Mouse (Mus musculus) forebrain, embryonic 12.5 days (tissue): ENCODE measurements around the gene Gabrq. TPM values are rescaled to one million over a fixed set of nuclear protein-coding genes. Genes with fewer than 3 reads are reported as not detected.

ENCODE experiments used
- ATAC-seq: fragments of 200-750 bp; cut with Nextera tagmentation; 2 replicates; pipeline ENCODE4 v1.8.0; 2017; ENCODE audit warnings: moderate TSS enrichment; ENCODE audit not compliant: low FRiP score
- H3K27ac ChIP-seq: fragments of 300-500 bp; sonication (generic); 2 replicates; pipeline ENCODE4 v1.5.1; 2016; ENCODE audit warnings: mild to moderate bottlenecking
- H3K27me3 ChIP-seq: fragments of 300-500 bp; sonication (generic); 2 replicates; pipeline ENCODE4 v1.6.1; 2016; ENCODE audit warnings: mild to moderate bottlenecking
- H3K36me3 ChIP-seq: fragments of 300-500 bp; sonication (generic); replicated peaks from 2 replicates; pipeline ENCODE4 v1.6.1; 2016; ENCODE audit warnings: mild to moderate bottlenecking
- H3K4me1 ChIP-seq: fragments of 300-500 bp; sonication (generic); 2 replicates; pipeline ENCODE4 v1.6.1; 2016
- H3K4me2 ChIP-seq: fragments of 300-500 bp; sonication (generic); 2 replicates; pipeline ENCODE4 v1.6.1; 2016; ENCODE audit warnings: mild to moderate bottlenecking, moderate library complexity
- H3K4me3 ChIP-seq: fragments of 300-500 bp; sonication (generic); replicated peaks from 2 replicates; pipeline ENCODE4 v1.5.1; 2016; ENCODE audit warnings: mild to moderate bottlenecking
- H3K9ac ChIP-seq: fragments of 300-500 bp; sonication (generic); 2 replicates; pipeline ENCODE4 v1.6.1; 2016; ENCODE audit warnings: mild to moderate bottlenecking
- H3K9me3 ChIP-seq: fragments of 300-500 bp; sonication (generic); 2 replicates; pipeline ENCODE4 v1.6.1; 2016
- WGBS: fragments of 180-500 bp; shearing (Covaris S2); methylation state at CpG from one replicate; pipeline ENCODE4 v1.1.7; 2016; 5-methylcytosine and 5-hydroxymethylcytosine counted together
- polyA plus RNA-seq: library from polyadenylated mRNA; unstranded; fragments of >200 nt; fragmentation: Nextera tagmentation; extraction: Ambion mirVana; gene quantifications from 2 replicates; pipeline ENCODE4 v1.2.1, GENCODE M21; 2016

Gene Gabrq
- 2.0 and 2.7 TPM in 2 replicates for polyA plus RNA-seq

- Histone ChIP-seq H3K27me3 (0 out of 2 replicates have a peak, but pooled peaks cover 4% of the 10 kb centered on the region), H3K4me1 (no peaks in the 10 kb centered on the region), H3K36me3 (no peaks in the 10 kb centered on the region), H3K4me3 (peak within 1 kb of the TSS; percentile 41), H3K9me3 (no peaks in the 10 kb centered on the region), H3K4me2 (peak within 1 kb of the TSS; percentile 65), H3K27ac (no peak within 1 kb of the TSS), H3K9ac (peak within 1 kb of the TSS; percentile 25; the same call in 1 of the 2 replicates)
- ATAC-seq: peak; percentile 91
- WGBS: 25% methylated on average over 43 of the region's 43 CpGs
Measured at GRCm38 (mm10) chrX:72824776-72825588, at the start of gene Gabrq. Gene Gabrq (plus strand): TSS chrX:72825178.

DNA sequence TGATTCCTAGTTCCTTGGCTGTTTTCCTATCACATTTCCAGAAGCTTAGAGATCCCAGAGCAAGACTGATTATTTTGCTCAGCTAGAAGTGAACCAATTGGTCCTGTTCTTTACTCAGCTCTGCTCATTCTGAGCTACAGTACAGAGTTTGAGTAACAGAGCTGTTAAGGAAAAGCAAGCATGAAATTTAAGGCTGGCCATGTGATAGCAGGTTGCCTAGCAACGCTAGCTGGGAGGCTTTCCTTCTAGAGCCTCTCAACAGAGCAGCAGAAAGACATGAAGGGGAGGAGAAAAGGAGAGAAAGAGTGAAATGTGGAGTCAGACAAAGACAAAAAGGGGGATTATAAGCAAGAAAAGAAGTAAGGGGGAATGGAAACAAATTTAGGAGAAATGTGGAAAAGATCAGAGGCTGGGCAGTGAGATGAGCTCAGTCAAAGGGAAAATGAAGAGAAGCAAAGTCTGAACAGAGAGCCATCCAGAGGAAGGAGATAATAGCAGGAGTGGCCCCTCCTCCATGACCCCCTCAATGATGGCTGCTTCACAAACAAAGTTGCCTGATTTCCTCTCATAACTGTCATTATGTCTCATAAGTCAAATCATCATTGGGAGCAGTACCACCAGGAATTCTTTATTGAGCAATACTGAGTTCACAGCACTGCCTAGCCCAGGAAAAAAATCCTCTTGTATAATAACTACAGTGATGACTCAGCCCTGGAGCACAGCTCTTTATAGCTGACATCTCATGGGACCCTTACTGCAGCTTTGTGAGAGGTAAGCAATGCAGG, 36.0 kb upstream of the Gabrq start:
- Histone ChIP-seq H3K4me3 (no peak overlapping the region), H3K4me2 (no peak overlapping the region), H3K9ac (no peak overlapping the region), H3K9me3 (no peaks in the 10 kb centered on the region), H3K27me3 (no peaks in the 10 kb centered on the region), H3K36me3 (no peaks in the 10 kb centered on the region), H3K27ac (no peak overlapping the region), H3K4me1 (0 out of 2 replicates have a peak, but pooled peaks cover 5% of the 10 kb centered on the region)
- ATAC-seq: peak; percentile 70; the same call in 1 of the 2 replicates
- WGBS: 30% methylated on average over 1 of the region's 1 CpGs

- Histone ChIP-seq H3K4me1 (0 out of 2 replicates have a peak, but pooled peaks cover 5% of the 10 kb centered on the region), H3K4me2 (no peak overlapping the region), H3K27me3 (no peaks in the 10 kb centered on the region), H3K36me3 (no peaks in the 10 kb centered on the region), H3K9me3 (no peaks in the 10 kb centered on the region), H3K27ac (no peak overlapping the region), H3K9ac (no peak overlapping the region), H3K4me3 (no peak overlapping the region)
- ATAC-seq: no peak
Measured at GRCm38 (mm10) chrX:72789558-72789871, 35.5 kb upstream of the Gabrq start.

GRCm38 (mm10) chrX:72819594-72819993, 5.4 kb upstream of the Gabrq start:
- no peaks in the 10 kb centered on the region for H3K27me3 ChIP-seq
- no peak overlapping the region for H3K27ac ChIP-seq
- H3K9ac ChIP-seq: no peak overlapping the region
- 2% methylated on average over 5 of the region's 5 CpGs for WGBS
- H3K9me3 ChIP-seq: no peaks in the 10 kb centered on the region
- no peaks in the 10 kb centered on the region for H3K4me1 ChIP-seq
- H3K4me2 ChIP-seq: no peak overlapping the region
- no peaks in the 10 kb centered on the region for H3K36me3 ChIP-seq
- no peak for ATAC-seq
- no peak overlapping the region for H3K4me3 ChIP-seq

- Histone ChIP-seq H3K9me3 (no peaks in the 10 kb centered on the region), H3K36me3 (no peaks in the 10 kb centered on the region), H3K4me2 (no peak overlapping the region), H3K4me3 (no peak overlapping the region), H3K27ac (no peak overlapping the region), H3K9ac (no peak overlapping the region), H3K4me1 (no peaks in the 10 kb centered on the region), H3K27me3 (0 out of 2 replicates have a peak, but pooled peaks cover 4% of the 10 kb centered on the region)
- no peak for ATAC-seq
- 75% methylated on average over 2 of the region's 2 CpGs for WGBS
Measured at GRCm38 (mm10) chrX:72823310-72823709, 1.7 kb upstream of the Gabrq start.

DNA sequence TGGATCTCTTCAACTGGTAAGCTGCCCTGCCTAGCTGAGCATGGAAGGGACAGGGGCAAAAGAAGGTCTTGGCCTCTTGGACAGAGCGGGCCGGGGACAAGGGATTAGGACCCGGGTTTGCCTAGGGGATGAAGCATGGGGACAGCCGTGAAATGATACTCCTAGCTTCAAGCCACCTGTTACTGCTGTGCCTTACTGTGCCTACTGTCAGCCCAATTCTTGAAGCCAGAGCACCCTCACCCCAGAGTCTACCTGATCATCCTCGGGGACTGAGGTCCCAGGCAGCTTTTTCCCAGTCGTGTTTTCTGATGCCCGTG, 569 bp downstream of the Gabrq start:
- peak; percentile 14; the same call in 1 of the 2 replicates for ATAC-seq
- peak overlapping the region; percentile 25; the same call in 1 of the 2 replicates for H3K9ac ChIP-seq
- H3K27me3 ChIP-seq: 0 out of 2 replicates have a peak, but pooled peaks cover 4% of the 10 kb centered on the region
- 46% methylated on average over 7 of the region's 7 CpGs for WGBS
- H3K4me3 ChIP-seq: peak overlapping the region; percentile 41
- peak overlapping the region; percentile 65 for H3K4me2 ChIP-seq
- H3K27ac ChIP-seq: no peak overlapping the region
- H3K9me3 ChIP-seq: no peaks in the 10 kb centered on the region
- H3K36me3 ChIP-seq: no peaks in the 10 kb centered on the region
- H3K4me1 ChIP-seq: no peaks in the 10 kb centered on the region

Other genes with a start within 250 kb of the Gabrq start
- 5.0 TPM in 2 replicates for gene Gabra3, start 168.3 kb upstream of the Gabrq start, polyA plus RNA-seq
- gene Cetn2, start 93.2 kb downstream of the Gabrq start, polyA plus RNA-seq: 103 and 107 TPM in 2 replicates
- gene Nsdhl, start 93.4 kb downstream of the Gabrq start, polyA plus RNA-seq: 35.2 and 36.8 TPM in 2 replicates
- gene Zfp185, start 162.2 kb downstream of the Gabrq start, polyA plus RNA-seq: 2.4 and 3.3 TPM in 2 replicates
- gene Pnma5, start 211.9 kb downstream of the Gabrq start, polyA plus RNA-seq: not detected in 2 replicates
- gene Pnma3, start 239.6 kb downstream of the Gabrq start, polyA plus RNA-seq: 0.99 and 1.0 TPM in 2 replicates